Mouse (Mus musculus): Measurements from ENCODE around the gene Asic4. TPM values are rescaled to one million over a fixed set of nuclear protein-coding genes. Genes with fewer than 3 reads are reported as not detected.

The Asic4 gene
- polyA plus RNA-seq, 1 experiment from 2014 or later = 0.11 TPM

DNA sequence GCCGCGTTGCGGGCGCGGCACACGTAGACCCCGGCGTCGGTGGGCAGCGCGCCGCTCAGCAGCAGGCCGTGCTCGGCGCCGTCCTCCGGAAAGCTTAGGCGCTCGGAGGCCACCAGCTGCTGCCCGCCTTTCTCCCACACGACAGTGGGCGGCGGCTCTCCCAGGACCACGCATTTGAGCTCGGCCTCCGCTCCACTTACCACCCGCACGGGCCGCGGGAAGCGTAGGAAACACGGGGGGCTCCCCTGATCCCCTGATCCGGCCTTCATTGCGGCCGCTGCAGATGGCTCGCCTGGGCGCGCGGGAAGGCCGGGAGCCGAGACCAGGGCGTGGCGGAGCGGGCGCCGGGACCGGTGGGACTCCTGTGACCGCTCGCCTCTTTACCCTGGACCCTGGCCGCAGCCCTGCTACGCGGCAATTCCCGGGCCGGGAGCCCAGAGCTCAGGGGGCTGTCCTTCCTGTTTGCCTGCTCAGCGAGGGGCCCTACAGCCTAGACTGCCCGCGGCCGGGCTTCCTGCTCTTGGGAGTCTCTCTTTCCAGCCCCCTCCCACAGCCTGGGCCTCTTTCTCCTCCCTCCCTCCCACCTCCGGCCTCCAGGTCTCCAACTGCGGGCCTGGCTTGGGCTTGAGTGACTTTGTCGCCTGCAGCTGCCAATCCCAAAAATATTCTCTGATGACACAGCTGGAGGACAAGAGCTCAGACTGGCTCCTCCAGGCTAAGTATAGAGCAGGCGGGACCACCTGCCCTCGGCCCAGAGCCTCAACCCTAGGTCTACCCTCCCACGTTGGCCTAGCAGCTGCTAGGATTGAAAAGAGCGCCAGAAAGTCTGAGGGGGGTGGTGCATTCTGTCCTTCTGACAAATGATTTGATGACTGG, 56.0 kb downstream of the Asic4 start, which contains the start of gene Obsl1:
Gene Obsl1 (minus strand): TSS at position 497 of the 876 bp plus-strand sequence.
- Histone ChIP-seq H3K27ac (ENCODE audit: low read depth, low read length) (peak within 1 kb of the TSS; percentile 100), H3K9me3 (replicated peaks; ENCODE audit: control insufficient read depth, low read length) (no peaks in the 10 kb centered on the region), H3K9ac (ENCODE audit: low read depth, low read length) (peak within 1 kb of the TSS; percentile 97), H3K4me2 (peak within 1 kb of the TSS; percentile 65), H3K4me3 (ENCODE audit: low read depth, low read length) (peak within 1 kb of the TSS; percentile 78), H3K36me3 (ENCODE audit: control insufficient read depth, insufficient read depth, low read length) (peaks cover 20% of the 10 kb centered on the region), H3K27me3 (ENCODE audit: control insufficient read depth, insufficient read depth, low read length) (no peaks in the 10 kb centered on the region), H3K4me1 (ENCODE audit: control insufficient read depth, insufficient read depth, low read length) (peaks cover 54% of the 10 kb centered on the region)
- WGBS (ENCODE audit: insufficient replicate concordance) = under 1% methylated on average over 60 of the region's 65 CpGs
- ATAC-seq (replicated peaks; ENCODE audit: insufficient number of reproducible peaks, low FRiP score, low TSS enrichment) = peak; percentile 86

DNA sequence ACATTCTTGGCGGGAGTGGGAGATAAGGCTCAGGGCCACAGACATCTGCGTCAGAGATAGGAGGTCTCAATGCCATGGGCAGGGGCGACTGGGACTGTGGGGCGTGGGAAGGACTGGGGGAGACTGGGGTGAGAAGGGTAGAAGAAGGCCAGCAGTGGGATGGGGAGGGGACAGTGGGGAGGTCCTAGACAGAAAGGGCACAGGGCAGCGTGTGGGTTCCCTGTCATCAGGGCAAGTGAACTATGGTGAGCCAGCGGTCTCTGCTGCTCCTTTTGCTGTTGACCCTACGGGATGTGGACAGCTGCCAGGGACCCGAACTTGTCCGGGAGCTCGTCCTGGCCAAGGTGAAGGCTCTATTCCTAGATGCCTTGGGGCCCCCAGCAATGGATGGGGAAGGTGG, 56.8 kb downstream of the Asic4 start, which contains the start of gene Inha:
Gene Inha (plus strand): TSS at position 72 of the 400 bp plus-strand sequence.
- Histone ChIP-seq H3K4me1 (ENCODE audit: control insufficient read depth, insufficient read depth, low read length) (peaks cover 62% of the 10 kb centered on the region), H3K36me3 (ENCODE audit: control insufficient read depth, insufficient read depth, low read length) (peaks cover 12% of the 10 kb centered on the region; the same call in 1 of the 2 replicates), H3K9me3 (replicated peaks; ENCODE audit: control insufficient read depth, low read length) (no peaks in the 10 kb centered on the region), H3K4me2 (peak within 1 kb of the TSS; percentile 65), H3K9ac (ENCODE audit: low read depth, low read length) (peak within 1 kb of the TSS; percentile 97), H3K4me3 (ENCODE audit: low read depth, low read length) (peak within 1 kb of the TSS; percentile 78), H3K27me3 (ENCODE audit: control insufficient read depth, insufficient read depth, low read length) (no peaks in the 10 kb centered on the region), H3K27ac (ENCODE audit: low read depth, low read length) (peak within 1 kb of the TSS; percentile 100)
- 33% methylated on average over 10 of the region's 10 CpGs for WGBS (ENCODE audit: insufficient replicate concordance)
- no peak for ATAC-seq (replicated peaks; ENCODE audit: insufficient number of reproducible peaks, low FRiP score, low TSS enrichment)

DNA sequence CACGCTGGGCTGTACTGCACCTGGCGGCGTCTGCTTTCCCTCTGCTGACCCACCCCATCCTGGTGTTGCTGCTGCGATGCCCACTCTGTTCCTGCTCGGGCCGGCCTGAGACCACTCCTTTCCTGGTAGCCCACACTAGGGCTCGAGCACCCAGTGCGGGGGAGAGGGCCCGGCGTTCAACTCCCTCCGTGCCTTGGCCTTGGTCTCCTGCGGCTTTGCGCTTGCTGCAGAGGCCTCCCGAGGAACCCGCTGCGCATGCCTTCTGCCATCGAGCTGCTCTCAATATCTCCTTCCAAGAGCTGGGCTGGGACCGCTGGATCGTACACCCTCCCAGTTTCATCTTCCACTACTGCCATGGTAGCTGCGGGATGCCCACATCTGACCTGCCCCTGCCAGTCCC, 59.4 kb downstream of the Asic4 start:
- Histone ChIP-seq H3K9me3 (replicated peaks; ENCODE audit: control insufficient read depth, low read length) (no peaks in the 10 kb centered on the region), H3K4me1 (ENCODE audit: control insufficient read depth, insufficient read depth, low read length) (peaks cover 55% of the 10 kb centered on the region), H3K27ac (ENCODE audit: low read depth, low read length) (peak overlapping the region; percentile 86), H3K9ac (ENCODE audit: low read depth, low read length) (peak overlapping the region; percentile 23; the same call in 1 of the 2 replicates), H3K4me3 (ENCODE audit: low read depth, low read length) (no peak overlapping the region), H3K4me2 (peak overlapping the region; percentile 29), H3K27me3 (ENCODE audit: control insufficient read depth, insufficient read depth, low read length) (no peaks in the 10 kb centered on the region), H3K36me3 (ENCODE audit: control insufficient read depth, insufficient read depth, low read length) (no peaks in the 10 kb centered on the region)
- ATAC-seq (replicated peaks; ENCODE audit: insufficient number of reproducible peaks, low FRiP score, low TSS enrichment) = no peak
- 43% methylated on average over 20 of the region's 20 CpGs for WGBS (ENCODE audit: insufficient replicate concordance)

DNA sequence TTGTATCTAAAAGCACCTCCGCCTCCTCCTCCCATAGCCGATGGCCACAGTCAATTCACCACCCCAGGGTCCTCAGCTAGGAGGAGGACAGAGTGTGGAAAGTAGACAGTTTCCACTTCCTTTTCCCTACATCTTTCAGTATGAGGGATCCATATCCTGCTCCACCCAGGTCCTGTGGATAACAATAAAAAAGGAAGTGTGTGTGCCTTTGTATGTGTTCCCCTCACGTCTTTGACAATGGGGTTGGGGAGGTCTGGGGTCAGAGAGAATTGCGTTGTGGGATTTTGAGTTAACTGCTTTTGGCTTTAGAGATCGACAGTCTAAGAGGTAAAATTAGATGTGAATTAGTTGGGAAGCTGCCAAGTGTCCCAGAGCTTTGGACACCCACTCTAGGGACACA, 59.9 kb downstream of the Asic4 start:
- Histone ChIP-seq H3K9ac (ENCODE audit: low read depth, low read length) (no peak overlapping the region), H3K9me3 (replicated peaks; ENCODE audit: control insufficient read depth, low read length) (no peaks in the 10 kb centered on the region), H3K36me3 (ENCODE audit: control insufficient read depth, insufficient read depth, low read length) (no peaks in the 10 kb centered on the region), H3K27ac (ENCODE audit: low read depth, low read length) (peak overlapping the region; percentile 86), H3K4me2 (no peak overlapping the region), H3K27me3 (ENCODE audit: control insufficient read depth, insufficient read depth, low read length) (no peaks in the 10 kb centered on the region), H3K4me1 (ENCODE audit: control insufficient read depth, insufficient read depth, low read length) (peaks cover 57% of the 10 kb centered on the region), H3K4me3 (ENCODE audit: low read depth, low read length) (no peak overlapping the region)
- no peak for ATAC-seq (replicated peaks; ENCODE audit: insufficient number of reproducible peaks, low FRiP score, low TSS enrichment)
- WGBS (ENCODE audit: insufficient replicate concordance) = 45% methylated on average over 5 of the region's 5 CpGs

DNA sequence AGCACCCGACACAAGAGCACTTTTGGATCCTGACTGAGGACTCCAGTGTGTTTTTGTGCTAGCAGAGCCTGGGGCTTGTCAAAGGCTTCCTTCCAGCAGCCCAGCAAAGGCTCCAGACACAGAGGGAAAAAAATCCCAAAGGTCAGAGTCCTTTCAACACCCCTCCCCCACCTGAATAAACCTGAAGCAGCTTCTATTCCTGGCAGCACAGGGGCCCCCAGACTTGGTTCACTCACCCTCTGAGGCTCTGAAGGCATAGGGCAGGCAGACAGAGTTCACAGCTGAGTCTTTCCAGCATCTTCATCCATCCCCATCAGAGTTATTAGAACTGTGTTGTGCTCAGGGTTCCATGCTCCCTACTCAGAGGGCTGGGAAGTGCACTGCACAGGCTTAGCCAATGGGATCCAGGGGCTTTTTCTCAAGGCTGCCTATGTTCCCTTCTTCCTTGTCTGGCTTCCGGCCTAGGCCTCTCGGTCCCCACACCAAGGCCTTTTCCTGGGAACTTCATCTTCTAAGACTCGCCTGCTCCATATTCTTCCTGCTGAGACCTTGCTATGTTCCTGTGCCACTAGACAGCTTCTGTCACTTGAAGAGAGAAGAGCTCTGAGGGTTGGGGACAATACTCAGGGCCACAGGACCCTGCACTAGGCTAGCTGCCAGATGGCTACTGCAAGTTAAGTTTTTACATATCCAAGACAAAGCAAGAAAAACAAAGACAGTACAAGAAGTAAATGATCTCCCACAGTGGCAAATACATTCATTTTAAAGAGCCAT, 61.4 kb downstream of the Asic4 start:
- H3K9me3 ChIP-seq (replicated peaks; ENCODE audit: control insufficient read depth, low read length) = no peaks in the 10 kb centered on the region
- H3K36me3 ChIP-seq (ENCODE audit: control insufficient read depth, insufficient read depth, low read length) = no peaks in the 10 kb centered on the region
- peak; percentile 25 for ATAC-seq (replicated peaks; ENCODE audit: insufficient number of reproducible peaks, low FRiP score, low TSS enrichment)
- peaks cover 60% of the 10 kb centered on the region for H3K4me1 ChIP-seq (ENCODE audit: control insufficient read depth, insufficient read depth, low read length)
- 25% methylated on average over 4 of the region's 4 CpGs for whole genome bisulfite sequencing (ENCODE audit: insufficient replicate concordance)
- no peak overlapping the region for H3K4me3 ChIP-seq (ENCODE audit: low read depth, low read length)
- peak overlapping the region; percentile 20; the same call in 1 of the 2 replicates for H3K4me2 ChIP-seq
- no peaks in the 10 kb centered on the region for H3K27me3 ChIP-seq (ENCODE audit: control insufficient read depth, insufficient read depth, low read length)
- peak overlapping the region; percentile 1; the same call in 1 of the 2 replicates for H3K9ac ChIP-seq (ENCODE audit: low read depth, low read length)
- H3K27ac ChIP-seq (ENCODE audit: low read depth, low read length) = peak overlapping the region; percentile 86

DNA sequence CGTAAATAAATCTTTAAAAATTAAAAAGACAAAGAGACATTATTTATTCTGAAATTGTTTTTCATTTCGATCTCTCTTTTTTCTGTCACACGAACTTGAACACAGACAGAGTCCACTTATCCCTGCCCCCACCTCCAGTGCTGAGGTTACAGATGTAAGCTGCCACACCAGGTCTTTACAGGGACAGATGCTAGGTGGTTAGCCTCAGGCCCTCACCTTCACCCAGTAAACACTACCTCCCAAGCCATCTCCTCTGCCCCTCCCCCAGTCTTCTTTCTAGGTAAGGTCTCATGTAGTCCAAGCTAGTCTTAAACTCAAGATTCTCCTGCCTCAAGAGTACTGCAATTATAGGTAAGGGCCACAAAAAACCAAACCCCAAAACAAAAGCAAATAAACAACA, 62.3 kb downstream of the Asic4 start:
- Histone ChIP-seq H3K9me3 (replicated peaks; ENCODE audit: control insufficient read depth, low read length) (no peaks in the 10 kb centered on the region), H3K36me3 (ENCODE audit: control insufficient read depth, insufficient read depth, low read length) (no peaks in the 10 kb centered on the region), H3K4me3 (ENCODE audit: low read depth, low read length) (no peak overlapping the region), H3K9ac (ENCODE audit: low read depth, low read length) (no peak overlapping the region), H3K4me2 (no peak overlapping the region), H3K27ac (ENCODE audit: low read depth, low read length) (peak overlapping the region; percentile 86), H3K27me3 (ENCODE audit: control insufficient read depth, insufficient read depth, low read length) (no peaks in the 10 kb centered on the region), H3K4me1 (ENCODE audit: control insufficient read depth, insufficient read depth, low read length) (peaks cover 57% of the 10 kb centered on the region)
- ATAC-seq (replicated peaks; ENCODE audit: insufficient number of reproducible peaks, low FRiP score, low TSS enrichment) = no peak
- WGBS (ENCODE audit: insufficient replicate concordance) = 78% methylated on average over 3 of the region's 3 CpGs

DNA sequence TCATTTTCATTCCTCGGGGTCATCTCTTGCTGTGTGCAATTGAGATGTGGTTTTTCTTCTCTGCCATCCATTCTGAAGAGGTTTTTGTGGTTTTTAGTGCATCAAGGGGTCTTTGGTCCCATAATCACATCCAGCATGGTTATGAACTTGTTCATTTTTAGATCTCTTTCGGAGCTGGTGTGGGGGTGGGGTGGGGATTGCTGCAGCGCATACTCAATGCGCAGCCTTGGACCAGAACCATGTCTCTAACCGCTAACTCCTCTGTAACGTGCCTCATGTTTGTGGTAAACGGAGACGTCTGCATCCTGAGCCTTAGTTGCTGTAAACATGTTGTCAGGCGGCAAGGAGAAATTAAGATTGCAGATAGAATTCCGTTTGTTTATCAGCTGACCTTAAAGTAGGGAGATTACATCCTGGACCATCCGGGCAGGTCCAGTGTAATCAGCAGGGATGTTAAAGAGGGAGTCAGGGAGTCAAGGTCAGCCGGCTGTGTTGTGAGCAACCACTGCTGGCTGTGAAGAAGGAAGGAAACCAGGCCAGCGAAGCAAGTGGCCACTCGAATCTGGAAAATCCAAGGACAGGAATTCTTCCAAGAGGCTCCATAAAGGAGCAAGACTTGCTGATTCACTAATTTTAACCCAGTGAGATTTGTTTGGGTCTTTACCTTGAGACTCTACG, 66.6 kb downstream of the Asic4 start:
- Histone ChIP-seq H3K4me3 (ENCODE audit: low read depth, low read length) (no peak overlapping the region), H3K9me3 (replicated peaks; ENCODE audit: control insufficient read depth, low read length) (no peaks in the 10 kb centered on the region), H3K4me1 (ENCODE audit: control insufficient read depth, insufficient read depth, low read length) (peaks cover 35% of the 10 kb centered on the region), H3K36me3 (ENCODE audit: control insufficient read depth, insufficient read depth, low read length) (no peaks in the 10 kb centered on the region), H3K9ac (ENCODE audit: low read depth, low read length) (no peak overlapping the region), H3K4me2 (no peak overlapping the region), H3K27me3 (ENCODE audit: control insufficient read depth, insufficient read depth, low read length) (no peaks in the 10 kb centered on the region), H3K27ac (ENCODE audit: low read depth, low read length) (peak overlapping the region; percentile 66)
- ATAC-seq (replicated peaks; ENCODE audit: insufficient number of reproducible peaks, low FRiP score, low TSS enrichment) = no peak
- WGBS (ENCODE audit: insufficient replicate concordance) = 48% methylated on average over 15 of the region's 15 CpGs

DNA sequence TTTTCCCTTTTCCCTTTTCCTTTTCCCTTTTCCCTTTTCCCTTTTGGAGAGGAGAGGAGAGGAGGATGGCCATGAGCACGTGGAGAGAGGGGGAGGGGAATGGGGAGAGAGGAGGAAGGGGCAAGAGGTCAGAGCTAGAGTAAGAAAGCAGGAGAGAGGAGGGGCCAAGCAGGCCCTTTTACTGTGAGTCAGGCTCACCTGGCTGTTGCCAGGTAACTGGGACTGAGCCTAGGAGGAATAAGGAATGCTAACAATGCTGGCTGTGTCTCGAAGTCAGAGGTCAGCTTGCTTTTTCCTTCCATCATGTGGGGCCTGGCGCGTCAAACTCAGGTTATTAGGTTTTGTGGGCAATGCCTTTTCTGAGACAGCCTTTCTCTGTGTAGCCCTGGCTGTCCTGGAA, 67.7 kb downstream of the Asic4 start:
- no peak overlapping the region for H3K4me2 ChIP-seq
- H3K36me3 ChIP-seq (ENCODE audit: control insufficient read depth, insufficient read depth, low read length) = no peaks in the 10 kb centered on the region
- H3K27ac ChIP-seq (ENCODE audit: low read depth, low read length) = no peak overlapping the region
- H3K27me3 ChIP-seq (ENCODE audit: control insufficient read depth, insufficient read depth, low read length) = no peaks in the 10 kb centered on the region
- no peak for ATAC-seq (replicated peaks; ENCODE audit: insufficient number of reproducible peaks, low FRiP score, low TSS enrichment)
- H3K9ac ChIP-seq (ENCODE audit: low read depth, low read length) = no peak overlapping the region
- H3K9me3 ChIP-seq (replicated peaks; ENCODE audit: control insufficient read depth, low read length) = no peaks in the 10 kb centered on the region
- WGBS (ENCODE audit: insufficient replicate concordance) = 71% methylated on average over 3 of the region's 4 CpGs
- peaks cover 30% of the 10 kb centered on the region for H3K4me1 ChIP-seq (ENCODE audit: control insufficient read depth, insufficient read depth, low read length)
- no peak overlapping the region for H3K4me3 ChIP-seq (ENCODE audit: low read depth, low read length)
